Mouse (Mus musculus) ES-Bruce4 (cell line): ENCODE measurements around the gene Phc2. TPM values are rescaled to one million over a fixed set of nuclear protein-coding genes. Genes with fewer than 3 reads are reported as not detected.
A peak's percentile ranks its signal among the peaks of the same experiment; 100 is the strongest.

ENCODE experiments used
- H3K27ac ChIP-seq: 2 replicates; pipeline ENCODE4 v1.5.1; 2012; ENCODE audit warnings: low read length, inconsistent platforms; ENCODE audit not compliant: insufficient read depth
- H3K27me3 ChIP-seq: 2 replicates; pipeline ENCODE4 v1.6.1; 2012; ENCODE audit warnings: mild to moderate bottlenecking, low read length, inconsistent platforms; ENCODE audit not compliant: control insufficient read depth, poor library complexity, insufficient read depth, severe bottlenecking
- H3K36me3 ChIP-seq: 2 replicates; pipeline ENCODE4 v1.6.1; 2012; ENCODE audit warnings: inconsistent platforms, mild to moderate bottlenecking, low read length, moderate library complexity; ENCODE audit not compliant: control insufficient read depth, poor library complexity, insufficient read depth, severe bottlenecking
- H3K4me1 ChIP-seq: one replicate; pipeline ENCODE4 v1.8.1; 2011; ENCODE audit warnings: low read length; ENCODE audit not compliant: control insufficient read depth, insufficient read depth
- H3K4me3 ChIP-seq: 2 replicates; pipeline ENCODE4 v1.5.1; 2011; ENCODE audit warnings: low read depth, mild to moderate bottlenecking, low read length
- H3K9ac ChIP-seq: 2 replicates; pipeline ENCODE4 v1.6.1; 2012; ENCODE audit warnings: low read depth, mild to moderate bottlenecking, inconsistent platforms; ENCODE audit not compliant: poor library complexity, severe bottlenecking
- H3K9me3 ChIP-seq: replicated peaks from 2 replicates; pipeline ENCODE4 v1.6.1; 2012; ENCODE audit warnings: mild to moderate bottlenecking, low read length, inconsistent platforms; ENCODE audit not compliant: control insufficient read depth, poor library complexity, insufficient read depth, severe bottlenecking
- CTCF ChIP-seq: IDR thresholded peaks from one replicate; pipeline ENCODE4 v1.8.1; 2011; ENCODE audit warnings: low read depth, low read length
- EP300 ChIP-seq: IDR thresholded peaks from 2 replicates; pipeline ENCODE4 v1.6.1; 2011; ENCODE audit warnings: low read depth, low read length; ENCODE audit not compliant: insufficient read depth
- POLR2A ChIP-seq: IDR thresholded peaks from one replicate; pipeline ENCODE4 v1.8.1; 2011; ENCODE audit warnings: low read length; ENCODE audit not compliant: insufficient read depth
- polyA plus RNA-seq: library from polyadenylated mRNA; stranded (reverse); fragments of >200 nt; gene quantifications from 2 replicates; pipeline ENCODE4 v1.2.4, GENCODE M21; 2011; ENCODE audit warnings: low read depth; ENCODE audit not compliant: missing spikeins, insufficient read depth, insufficient read length

Gene Phc2
- polyA plus RNA-seq, 1 experiment, result 38.4 TPM

- Histone ChIP-seq H3K27me3 (no peaks in the 10 kb centered on the region), H3K27ac (no peak within 1 kb of the TSS), H3K36me3 (0 out of 2 replicates have a peak, but pooled peaks cover under 1% of the 10 kb centered on the region), H3K4me1 (peaks cover 5% of the 10 kb centered on the region), H3K9me3 (no peaks in the 10 kb centered on the region), H3K4me3 (no peak within 1 kb of the TSS), H3K9ac (no peak within 1 kb of the TSS)
- no peak for TF ChIP-seq POLR2A
- TF ChIP-seq CTCF, result no peak
- no peak for TF ChIP-seq EP300
Measured at GRCm38 (mm10) chr4:128755064-128755463, 100.6 kb downstream of the Phc2 start, which contains the start of gene A3galt2. Gene A3galt2, plus strand, starts transcription at chr4:128755364.

DNA sequence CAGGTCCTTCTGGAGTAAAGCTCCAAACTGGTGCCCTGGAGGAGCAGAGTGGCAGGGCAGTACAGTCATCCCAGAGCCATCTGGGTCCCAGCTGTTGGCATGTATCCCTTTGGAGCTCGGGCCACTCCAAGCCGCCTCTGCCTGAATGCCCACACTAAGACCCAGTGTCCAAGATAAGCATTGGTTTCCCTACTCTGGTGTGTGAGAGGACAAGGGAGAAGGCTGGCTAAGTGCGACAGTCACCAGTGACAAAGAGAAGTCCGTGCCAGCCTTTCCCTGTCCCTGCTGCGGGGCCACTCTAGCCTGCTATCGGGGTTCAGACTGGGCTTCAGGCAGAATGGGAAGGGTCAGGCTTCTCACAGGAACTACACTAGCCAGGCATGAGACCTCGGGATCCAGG is 101.4 kb downstream of the Phc2 start:
- Histone ChIP-seq H3K27ac (no peak overlapping the region), H3K36me3 (no peaks in the 10 kb centered on the region), H3K4me3 (no peak overlapping the region)

GRCm38 (mm10) chr4:128759214-128759613 is 104.7 kb downstream of the Phc2 start:
- Histone ChIP-seq H3K27me3 (no peaks in the 10 kb centered on the region), H3K4me3 (no peak overlapping the region), H3K9ac (no peak overlapping the region), H3K9me3 (peaks cover 3% of the 10 kb centered on the region; the same call in 1 of the 2 replicates), H3K36me3 (no peaks in the 10 kb centered on the region), H3K4me1 (peaks cover 5% of the 10 kb centered on the region), H3K27ac (no peak overlapping the region)
- no peak for TF ChIP-seq POLR2A

More for the DNA sequence above, 101.4 kb downstream of the Phc2 start:
- no peak overlapping the region for H3K9ac ChIP-seq
- H3K27me3 ChIP-seq, result no peaks in the 10 kb centered on the region
- TF ChIP-seq POLR2A (no peak), CTCF (no peak), EP300 (no peak)
- H3K4me1 ChIP-seq, result peaks cover 5% of the 10 kb centered on the region
- H3K9me3 ChIP-seq, result no peaks in the 10 kb centered on the region

GRCm38 (mm10) chr4:128760029-128760428 is 105.5 kb downstream of the Phc2 start:
- H3K36me3 ChIP-seq, result no peaks in the 10 kb centered on the region
- H3K9me3 ChIP-seq, result peaks cover 3% of the 10 kb centered on the region; the same call in 1 of the 2 replicates
- H3K9ac ChIP-seq, result no peak overlapping the region
- peaks cover 3% of the 10 kb centered on the region for H3K4me1 ChIP-seq
- TF ChIP-seq EP300 (no peak), CTCF (no peak), POLR2A (no peak)
- H3K27me3 ChIP-seq, result no peaks in the 10 kb centered on the region
- H3K27ac ChIP-seq, result no peak overlapping the region
- H3K4me3 ChIP-seq, result no peak overlapping the region

DNA sequence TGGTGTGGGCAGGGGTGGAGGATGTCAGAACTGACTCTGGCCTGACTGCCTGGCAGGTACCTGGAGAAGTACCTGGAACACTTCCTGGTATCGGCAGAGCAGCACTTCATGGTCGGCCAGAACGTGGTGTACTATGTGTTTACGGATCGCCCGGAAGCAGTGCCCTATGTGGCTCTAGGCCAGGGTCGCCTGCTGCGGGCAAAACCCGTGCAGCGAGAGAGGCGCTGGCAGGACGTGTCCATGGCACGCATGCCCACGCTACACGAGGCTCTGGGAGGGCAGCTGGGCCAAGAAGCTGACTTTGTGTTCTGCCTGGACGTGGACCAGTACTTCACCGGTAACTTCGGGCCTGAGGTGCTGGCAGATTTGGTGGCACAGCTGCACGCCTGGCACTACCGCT is 112.4 kb downstream of the Phc2 start:
- TF ChIP-seq POLR2A (no peak), EP300 (no peak), CTCF (no peak)
- Histone ChIP-seq H3K27me3 (no peaks in the 10 kb centered on the region), H3K27ac (no peak overlapping the region), H3K4me1 (no peaks in the 10 kb centered on the region), H3K4me3 (peak overlapping the region; percentile 35), H3K36me3 (no peaks in the 10 kb centered on the region), H3K9ac (no peak overlapping the region), H3K9me3 (peaks cover 3% of the 10 kb centered on the region; the same call in 1 of the 2 replicates)

DNA sequence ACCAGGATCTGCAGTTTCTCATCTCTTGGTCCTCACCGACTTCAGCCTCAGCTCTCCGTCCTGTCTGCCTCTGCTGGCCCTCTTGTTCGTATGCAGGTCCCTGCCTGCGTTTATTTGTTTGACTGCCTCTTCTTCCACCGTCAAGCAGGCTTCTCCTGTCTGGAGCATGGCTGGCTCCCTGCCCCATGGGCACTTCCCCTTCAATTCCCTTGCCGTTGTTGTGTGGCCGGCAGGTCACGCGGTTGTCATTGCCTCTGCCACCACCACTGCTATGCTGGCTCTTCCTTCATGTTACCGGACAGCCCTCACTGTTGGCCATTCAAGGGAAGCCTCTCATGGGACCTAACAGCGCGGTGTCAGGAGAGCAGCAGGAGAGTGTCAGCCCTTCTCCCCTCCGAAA is 113.6 kb downstream of the Phc2 start:
- Histone ChIP-seq H3K9ac (no peak overlapping the region), H3K27me3 (no peaks in the 10 kb centered on the region), H3K36me3 (no peaks in the 10 kb centered on the region), H3K27ac (no peak overlapping the region), H3K9me3 (peaks cover 3% of the 10 kb centered on the region; the same call in 1 of the 2 replicates), H3K4me1 (no peaks in the 10 kb centered on the region), H3K4me3 (no peak overlapping the region)
- no peak for TF ChIP-seq CTCF
- no peak for TF ChIP-seq EP300
- no peak for TF ChIP-seq POLR2A
